Mouse (Mus musculus) neutrophil, adult 83 days (primary cell): ENCODE results near the gene Gm20219. TPM values are rescaled to one million over a fixed set of nuclear protein-coding genes. Genes with fewer than 3 reads are reported as not detected.

Experiments used
- total RNA-seq, 2 experiments: library from RNA; stranded (reverse); gene quantifications; one replicate each; pipeline ENCODE4 v1.2.4; 2023

The Gm20219 gene
- total RNA-seq: 1 to 10 TPM; 1.7 to 4.3 TPM

DNA sequence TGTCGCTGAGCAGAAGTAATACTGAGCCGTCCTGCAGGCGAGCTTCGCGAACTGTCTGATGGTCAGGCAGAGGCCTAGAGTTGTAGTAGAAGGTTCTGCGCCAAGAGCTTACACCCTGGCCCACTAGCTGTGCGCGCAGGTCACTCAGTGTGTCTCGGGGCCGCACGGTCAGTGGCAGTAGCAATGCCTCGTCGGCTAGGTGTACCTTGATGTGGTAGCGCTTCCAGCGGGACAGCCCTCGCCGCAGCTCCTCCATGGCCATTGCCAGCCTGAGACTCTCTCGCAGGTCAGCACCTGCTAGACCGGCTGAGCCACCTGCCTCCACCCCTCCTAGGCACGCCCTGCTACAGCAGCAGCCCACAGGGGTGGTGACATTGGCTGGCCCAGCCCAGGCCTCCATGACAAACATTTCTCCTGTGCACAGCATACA lies at the start of gene Gm20219:
Gene Gm20219, minus strand, starts transcription at position 266 of the 430 bp plus-strand sequence.

DNA sequence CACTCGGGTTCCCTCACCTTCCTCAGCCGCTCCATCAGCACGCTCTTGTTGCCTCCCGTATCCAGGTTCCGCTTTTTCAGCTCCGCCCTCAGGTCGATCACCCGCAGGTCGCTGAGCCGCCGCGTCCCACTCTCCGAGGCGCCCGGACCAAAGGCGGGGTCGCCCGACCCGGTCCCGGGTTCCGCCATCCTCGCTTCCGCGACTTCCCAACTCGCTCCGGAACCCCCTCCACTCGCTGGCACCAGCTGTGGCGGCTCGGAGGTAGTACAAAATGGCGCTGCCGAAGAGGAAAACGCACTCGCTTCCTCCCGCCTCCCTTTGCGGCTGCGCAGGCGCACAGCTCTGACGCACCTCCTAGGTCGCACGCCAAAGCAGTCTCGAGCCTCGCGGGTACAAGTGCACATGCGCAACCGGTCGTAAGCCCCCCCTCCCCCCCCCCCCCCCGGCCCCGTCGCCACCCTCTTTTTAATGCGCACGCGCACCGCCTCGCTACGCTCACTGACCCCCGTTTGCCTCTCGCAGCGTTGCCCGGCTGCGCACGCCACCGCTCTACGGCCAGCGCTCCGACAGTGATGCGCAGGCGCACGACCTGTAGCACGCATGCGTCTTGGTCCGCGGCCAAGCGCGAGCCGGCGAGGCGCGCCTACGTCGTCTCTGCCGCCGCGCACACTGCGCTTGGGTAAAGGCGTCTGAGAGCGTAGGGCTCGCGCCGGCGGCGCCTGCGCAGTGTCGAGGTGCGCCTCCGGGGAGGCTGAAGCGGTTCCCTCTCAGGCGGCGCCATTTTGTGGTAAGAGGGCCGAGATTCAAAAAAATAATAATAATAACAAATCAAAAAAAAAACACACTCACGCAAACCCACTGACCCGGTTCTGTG lies 30.3 kb upstream of the Gm20219 start, which contains the start of the genes Safb2 and Safb:
Gene Safb2, minus strand, starts transcription at position 329 of the 874 bp plus-strand sequence.
Gene Safb, plus strand, starts transcription at position 569 of the 874 bp plus-strand sequence.

DNA sequence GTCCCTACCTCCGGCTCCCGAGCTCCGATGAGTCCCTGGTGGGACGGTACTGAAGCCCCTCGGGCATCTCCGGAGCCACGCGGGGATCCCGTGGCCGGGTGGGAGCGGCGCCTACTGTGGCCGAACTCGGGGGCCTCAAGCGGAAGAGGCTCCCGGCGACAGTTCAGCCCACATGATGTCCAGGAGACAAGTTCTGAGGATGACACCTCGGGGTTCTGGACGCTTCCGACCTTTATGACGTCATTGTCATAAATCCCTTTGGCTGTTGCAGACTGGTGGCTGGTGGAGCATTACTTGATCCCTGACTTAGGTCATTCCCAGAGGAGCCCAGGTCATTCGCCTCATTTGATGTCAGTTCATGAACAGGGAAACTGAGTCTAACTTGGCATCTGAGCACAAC lies 41.9 kb downstream of the Gm20219 start, which contains the start of gene Znrf4:
Gene Znrf4, minus strand, starts transcription at position 122 of the 400 bp plus-strand sequence.

Other genes with a start within 250 kb of the Gm20219 start
- gene Kdm4b, start 228.3 kb downstream of the Gm20219 start, total RNA-seq: 10 to 100 TPM; 19.0 to 22.6 TPM
- 10 to 100 TPM; 22.9 to 28.8 TPM for gene Ptprs, start 77.9 kb downstream of the Gm20219 start, total RNA-seq
- gene Znrf4, start 42.0 kb downstream of the Gm20219 start, total RNA-seq: not detected
- gene Safb2, start 30.2 kb upstream of the Gm20219 start, total RNA-seq: 100 to 1,000 TPM; 209 to 229 TPM
- gene Safb, start 30.4 kb upstream of the Gm20219 start, total RNA-seq: 100 to 1,000 TPM; 135 to 151 TPM
- gene 2410015M20Rik, start 55.4 kb upstream of the Gm20219 start, total RNA-seq: 10 to 100 TPM; 54.0 to 56.2 TPM
- 100 to 1,000 TPM; 426 to 509 TPM for gene Rpl36, start 59.0 kb upstream of the Gm20219 start, total RNA-seq
- 10 to 100 TPM; 23.9 to 26.8 TPM for gene Lonp1, start 72.5 kb upstream of the Gm20219 start, total RNA-seq
- under 1 TPM; 0.49 to 0.61 TPM for gene Catsperd, start 73.8 kb upstream of the Gm20219 start, total RNA-seq
- 10 to 100 TPM; 59.0 to 64.8 TPM for gene Ranbp3, start 118.9 kb upstream of the Gm20219 start, total RNA-seq
- gene Ndufa11, start 163.4 kb upstream of the Gm20219 start, total RNA-seq: 10 to 100 TPM; 61.8 to 67.9 TPM
- gene Vmac, start 163.6 kb upstream of the Gm20219 start, total RNA-seq: 1 to 10 TPM; 1.6 to 2.1 TPM
- under 1 TPM in 1 of 2 experiments, not detected in 1; 0.40 TPM for gene Nrtn, start 203.1 kb upstream of the Gm20219 start, total RNA-seq
- 10 to 100 TPM; 20.7 to 21.1 TPM for gene Dus3l, start 210.4 kb upstream of the Gm20219 start, total RNA-seq
- gene Prr22, start 215.9 kb upstream of the Gm20219 start, total RNA-seq: under 1 TPM; 0.50 to 0.97 TPM